Mouse (Mus musculus) naive thymus-derived CD4-positive, alpha-beta T cell, adult 2 months (primary cell): Measurements from ENCODE around the gene Jph4.

Source experiments
- DNase-seq: peaks from one replicate; pipeline ENCODE4 v3.0.0-alpha.2; 2011; ENCODE audit warnings: low read depth

The Jph4 gene

DNA sequence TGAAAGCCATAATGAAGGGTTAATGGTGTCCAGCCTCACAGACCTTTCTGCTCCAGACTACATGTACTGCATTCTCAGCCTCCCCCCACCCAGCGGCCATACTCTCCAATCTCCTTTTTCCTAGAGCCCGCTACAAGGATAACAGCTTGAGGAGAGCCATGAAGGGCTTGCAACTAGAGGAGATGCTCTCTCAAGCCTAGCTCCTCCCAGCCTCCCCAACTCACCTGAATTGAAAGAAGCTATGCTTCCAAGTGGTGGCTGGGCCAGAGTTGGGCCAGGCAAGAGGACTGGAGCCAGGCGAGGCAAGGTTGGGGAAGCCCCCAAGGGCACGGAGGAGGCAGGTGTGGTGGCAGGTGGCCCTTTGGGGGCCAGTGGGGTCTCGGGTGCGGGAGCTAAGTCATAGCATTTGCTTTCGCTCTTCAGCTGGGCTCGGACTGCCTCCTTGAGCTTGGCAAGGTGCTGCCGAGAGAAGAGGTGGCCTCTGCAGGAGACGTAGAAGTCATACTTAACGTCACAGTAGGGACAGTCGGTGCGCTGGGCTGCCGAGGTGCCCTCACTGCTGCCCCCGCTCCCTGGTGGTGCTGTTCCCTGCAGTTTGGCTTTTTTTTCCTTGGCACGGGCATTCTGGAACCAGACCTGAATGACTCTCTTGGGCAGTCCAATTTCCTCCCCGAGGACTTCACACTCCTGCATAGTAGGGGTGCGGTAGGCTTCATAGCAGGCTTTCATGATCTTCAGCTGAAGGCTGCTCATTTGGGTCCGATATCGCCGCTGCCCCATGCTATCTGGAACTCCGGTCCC is 53.0 kb downstream of the Jph4 start:
- no peak for DNase-seq

DNA sequence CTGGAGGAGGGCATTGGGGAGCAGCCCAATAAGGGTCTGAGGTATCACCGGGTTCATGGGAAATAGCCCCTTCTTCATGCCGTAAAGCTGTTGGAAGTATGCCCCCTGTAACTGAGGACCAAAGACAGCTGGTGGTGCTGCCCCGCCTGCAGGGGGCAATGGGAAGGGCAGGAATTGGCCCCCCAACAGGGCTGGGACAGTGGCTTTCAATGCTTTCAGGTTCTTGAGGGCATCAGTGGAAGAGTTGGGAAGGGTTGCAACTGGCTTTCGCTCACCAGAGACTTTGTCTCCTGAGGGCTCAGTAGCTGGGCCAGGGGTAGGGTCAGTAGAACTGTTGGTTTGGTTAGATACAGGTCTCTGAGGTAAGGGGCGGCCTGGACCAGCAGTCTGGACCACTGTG is 53.6 kb downstream of the Jph4 start:
- DNase-seq: no peak

DNA sequence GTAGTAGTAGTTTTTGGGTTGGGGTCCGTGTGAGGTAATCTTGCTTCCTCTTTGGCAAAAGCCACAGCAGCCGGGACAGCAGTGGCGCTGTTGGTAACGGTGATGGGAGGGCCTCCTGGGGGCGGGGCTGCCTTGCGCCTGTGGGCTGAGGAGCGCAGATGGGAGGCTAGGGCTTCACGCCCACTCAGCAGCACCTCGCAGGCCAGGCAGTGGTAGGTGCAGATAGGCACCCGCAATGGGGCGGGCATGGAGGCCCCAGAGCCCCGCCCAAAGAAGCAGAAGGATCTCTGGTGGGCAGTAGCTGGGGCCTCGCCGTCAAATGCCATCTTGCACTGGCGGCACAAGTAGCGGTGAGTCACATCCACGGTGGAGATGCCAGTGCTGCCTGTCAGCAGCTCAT is 54.1 kb downstream of the Jph4 start:
- DNase-seq: peak; percentile 16

DNA sequence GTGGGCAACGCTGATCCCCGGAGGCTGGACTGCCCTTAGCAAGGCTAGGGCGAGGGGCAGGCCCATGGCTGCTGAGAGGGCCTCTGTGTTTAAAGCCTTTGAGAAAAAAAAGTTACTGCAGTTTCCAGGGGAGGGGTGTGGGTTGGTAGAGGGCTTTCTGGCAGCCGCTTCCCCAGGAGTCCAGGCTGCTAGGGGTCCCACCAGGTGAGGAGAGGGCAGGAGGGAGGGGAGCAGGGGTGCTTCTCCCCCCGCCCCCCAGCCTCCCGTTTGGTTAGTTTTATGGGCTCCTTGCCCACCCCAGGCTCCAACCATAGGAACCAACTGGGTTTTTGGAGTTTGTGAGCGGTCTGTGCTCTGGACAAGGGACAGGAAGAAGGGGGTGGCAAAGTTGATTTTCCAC is 54.9 kb downstream of the Jph4 start:
- DNase-seq: no peak

DNA sequence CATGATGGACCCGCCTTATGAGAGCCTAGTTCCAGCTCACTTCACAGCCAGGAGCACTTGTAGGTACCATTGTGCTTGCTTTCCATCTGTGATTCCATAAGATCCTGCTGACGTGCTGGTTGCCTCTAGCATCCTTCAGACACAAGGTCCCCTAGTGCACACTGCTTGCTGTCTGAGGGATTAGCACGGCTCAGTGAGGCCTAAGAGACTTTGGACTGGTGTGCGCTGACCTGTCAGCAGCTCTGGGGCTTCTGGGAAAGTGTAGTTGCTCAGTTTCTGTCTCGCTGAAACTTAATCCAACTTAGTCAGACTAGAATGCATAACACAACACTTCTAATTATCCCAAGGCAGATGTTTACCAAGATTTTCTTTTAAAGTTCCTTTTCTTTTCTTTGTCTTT is 56.8 kb downstream of the Jph4 start:
- DNase-seq: no peak

DNA sequence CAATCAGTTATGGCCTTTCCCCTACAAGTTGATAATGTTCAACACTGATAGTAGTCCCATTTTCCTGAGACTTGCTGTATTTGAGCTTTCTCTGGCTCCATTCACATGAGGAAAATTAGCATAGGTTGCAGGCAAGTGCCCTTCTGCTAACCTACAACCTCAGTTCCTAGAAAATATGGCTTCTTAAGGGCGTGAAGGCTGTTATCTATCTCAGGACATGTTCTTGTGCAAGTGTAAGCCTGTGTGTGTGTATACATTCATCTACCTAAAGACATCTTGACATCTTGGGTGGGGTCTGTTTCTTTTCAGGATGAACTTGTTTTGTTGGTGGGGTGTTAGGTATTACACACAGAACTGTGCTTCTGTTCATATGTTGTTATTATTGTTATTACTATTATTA is 57.7 kb downstream of the Jph4 start:
- no peak for DNase-seq
